Mouse (Mus musculus): ENCODE data around the gene Gtsf2. TPM values are rescaled to one million over a fixed set of nuclear protein-coding genes. Genes with fewer than 3 reads are reported as not detected.

Gene Gtsf2
- total RNA-seq, 2 experiments from 2014 or later: not detected

GRCm38 (mm10) chr15:103401361-103401760 is 46.9 kb downstream of the Gtsf2 start:
- DNase-seq (ENCODE audit: low spot score in 2 of 2): no peak

- DNase-seq (ENCODE audit: low spot score in 2 of 2): no peak
These were observed 54.7 kb downstream of the Gtsf2 start for GRCm38 (mm10) chr15:103393577-103393976.

Other genes starting within 250 kb of the Gtsf2 start
- gene Cbx5, start 208.7 kb downstream of the Gtsf2 start, total RNA-seq (2021): 100 to 1,000 TPM; 155 to 158 TPM
- gene Hnrnpa1, start 208.0 kb downstream of the Gtsf2 start, total RNA-seq (2021): 100 to 1,000 TPM; 297 to 307 TPM
- gene Nfe2, start 190.1 kb downstream of the Gtsf2 start, total RNA-seq (2021): not detected
- 100 to 1,000 TPM; 102 to 105 TPM for gene Copz1, start 175.8 kb downstream of the Gtsf2 start, total RNA-seq (2021)
- under 1 TPM; 0.74 to 0.81 TPM for gene Gpr84, start 137.9 kb downstream of the Gtsf2 start, total RNA-seq (2021)
- gene Zfp385a, start 108.4 kb downstream of the Gtsf2 start, total RNA-seq (2021): 10 to 100 TPM; 43.2 to 44.4 TPM
- gene Itga5, start 81.7 kb downstream of the Gtsf2 start, total RNA-seq (2021): 1 to 10 TPM; 3.4 to 5.8 TPM
- gene Gtsf1, start 18.0 kb downstream of the Gtsf2 start, total RNA-seq (2021): not detected
- 10 to 100 TPM in 1 of 2 experiments, 1 to 10 TPM in 1; 9.4 to 10.8 TPM for gene Nckap1l, start 5.3 kb upstream of the Gtsf2 start, total RNA-seq (2021)
- gene Pde1b, start 54.6 kb upstream of the Gtsf2 start, total RNA-seq (2021): 10 to 100 TPM; 55.7 to 63.7 TPM
- 100 to 1,000 TPM; 121 to 126 TPM for gene Ppp1r1a, start 89.5 kb upstream of the Gtsf2 start, total RNA-seq (2021)
- 1 to 10 TPM; 1.9 to 2.7 TPM for gene Glycam1, start 116.6 kb upstream of the Gtsf2 start, total RNA-seq (2021)